Mouse (Mus musculus): ENCODE results near the gene Iqcc.
A peak's percentile ranks its signal among the peaks of the same experiment; 100 is the strongest.

The Iqcc gene

GRCm38 (mm10) chr4:129618786-129619691 is at the start of gene Iqcc:
TSS of gene Iqcc (minus strand) at chr4:129619099.
- peak; percentile 90 to 92 for DNase-seq (ENCODE audit: low spot score in 2 of 2)

- DNase-seq (ENCODE audit: low spot score in 2 of 2): no peak
Measured at GRCm38 (mm10) chr4:129662255-129662813, 43.4 kb upstream of the Iqcc start.

- no peak for DNase-seq (ENCODE audit: low spot score in 2 of 2)
Measured at GRCm38 (mm10) chr4:129661584-129661983, 42.7 kb upstream of the Iqcc start.

GRCm38 (mm10) chr4:129654770-129655169 is 35.9 kb upstream of the Iqcc start:
- no peak for DNase-seq (ENCODE audit: low spot score in 2 of 2)

GRCm38 (mm10) chr4:129650359-129650758 is 31.5 kb upstream of the Iqcc start:
- DNase-seq (ENCODE audit: low spot score in 2 of 2): no peak

- DNase-seq (ENCODE audit: low spot score in 2 of 2): no peak
Measured at GRCm38 (mm10) chr4:129648656-129649055, 29.8 kb upstream of the Iqcc start.

DNA sequence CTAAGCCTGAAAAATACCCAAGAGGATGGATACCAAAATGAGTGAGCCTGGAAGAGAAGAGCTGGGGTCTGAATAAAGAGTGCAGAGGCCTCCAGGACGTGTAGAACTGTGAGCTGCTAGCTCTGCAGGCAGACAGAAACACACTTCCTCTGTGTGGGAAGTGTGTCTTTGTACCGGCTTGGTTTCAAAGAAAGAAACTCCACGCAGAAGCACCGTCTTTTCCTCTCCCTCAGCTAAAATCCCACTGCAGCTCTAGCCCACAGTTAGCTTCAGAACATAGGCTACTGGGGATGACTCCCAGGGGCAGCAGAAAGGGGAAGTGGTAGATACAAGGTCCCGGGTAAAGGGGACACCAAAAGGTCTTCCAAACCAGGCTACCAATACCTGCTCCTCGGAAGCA is 26.3 kb upstream of the Iqcc start:
- no peak for DNase-seq (ENCODE audit: low spot score in 2 of 2)

GRCm38 (mm10) chr4:129641756-129642155 is 22.9 kb upstream of the Iqcc start:
- DNase-seq (ENCODE audit: low spot score in 2 of 2): no peak

- DNase-seq (ENCODE audit: low spot score in 2 of 2): peak; percentile 93 to 95
Measured at GRCm38 (mm10) chr4:129640638-129641467, 22.0 kb upstream of the Iqcc start, which contains the start of gene Txlna. TSS of gene Txlna (minus strand) at chr4:129641065.

DNA sequence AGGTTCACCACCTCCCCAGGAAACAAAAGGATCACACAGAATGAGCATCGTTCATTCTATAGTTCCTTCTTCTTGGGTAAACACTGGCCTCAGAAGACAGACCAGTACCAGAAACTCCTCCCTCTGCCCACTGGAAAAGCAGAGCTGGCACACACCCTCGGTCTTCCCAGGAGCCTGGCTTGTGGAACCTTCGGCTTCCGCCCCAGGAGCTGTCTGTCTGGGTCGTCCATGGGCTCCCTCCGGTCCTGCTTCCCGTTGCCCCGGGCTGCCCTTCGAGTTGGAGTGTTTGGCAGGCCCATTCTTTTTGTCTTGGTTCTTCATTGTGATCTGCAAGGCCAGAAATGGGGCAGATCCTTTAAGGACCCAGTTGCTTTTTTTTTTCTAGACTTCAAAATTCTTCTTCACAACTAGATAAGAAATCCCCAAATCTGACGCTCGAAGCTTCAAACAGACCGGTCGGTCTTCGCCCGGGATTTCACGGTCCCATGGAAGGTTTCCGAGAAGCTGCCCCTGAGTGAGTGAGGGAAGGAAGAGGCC is 21.3 kb upstream of the Iqcc start:
- DNase-seq (ENCODE audit: low spot score in 2 of 2): peak in 1 of 2 experiments; percentile 42

DNA sequence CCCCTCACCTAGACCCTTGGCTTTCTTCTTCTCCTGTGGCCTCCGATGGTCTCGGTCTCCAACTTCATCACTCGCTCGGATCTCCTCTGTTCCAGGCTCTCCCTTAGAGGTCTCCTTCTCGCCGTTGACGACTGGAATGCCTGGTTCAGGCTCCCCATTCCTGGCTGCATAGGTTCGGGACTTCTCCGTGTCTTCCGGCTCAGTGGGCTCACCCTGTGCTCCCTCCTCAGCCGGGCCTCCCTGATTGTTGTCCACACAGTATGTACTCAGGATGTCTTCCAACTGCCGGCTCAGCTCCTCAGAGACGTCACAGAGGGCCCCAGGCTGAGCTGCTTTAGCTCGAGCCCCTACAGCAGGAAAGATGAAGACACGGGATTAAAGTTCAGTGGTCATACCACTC is 20.3 kb upstream of the Iqcc start:
- no peak for DNase-seq (ENCODE audit: low spot score in 2 of 2)

DNA sequence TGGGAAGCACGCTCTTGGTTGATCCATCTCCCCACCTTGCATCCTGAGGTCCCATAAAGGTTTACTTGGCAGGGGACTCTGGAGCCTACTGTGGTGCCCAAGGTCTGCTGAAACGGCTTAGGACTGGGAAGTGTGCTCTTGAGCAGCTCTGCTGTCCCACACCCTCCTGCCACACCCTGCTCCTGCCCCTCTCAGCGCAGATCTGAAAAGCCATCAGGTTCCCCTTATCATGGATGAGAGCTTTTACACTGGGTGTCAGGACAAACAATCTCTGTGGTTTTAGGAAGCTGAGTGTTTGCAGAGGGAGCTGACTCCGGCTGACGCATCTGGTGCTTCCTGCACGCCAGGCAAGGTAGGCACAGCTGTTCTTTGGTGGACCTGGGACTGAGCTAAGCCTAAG is 15.0 kb upstream of the Iqcc start:
- no peak for DNase-seq (ENCODE audit: low spot score in 2 of 2)

- no peak for DNase-seq (ENCODE audit: low spot score in 2 of 2)
Measured at GRCm38 (mm10) chr4:129631867-129632266, 13.0 kb upstream of the Iqcc start.

DNA sequence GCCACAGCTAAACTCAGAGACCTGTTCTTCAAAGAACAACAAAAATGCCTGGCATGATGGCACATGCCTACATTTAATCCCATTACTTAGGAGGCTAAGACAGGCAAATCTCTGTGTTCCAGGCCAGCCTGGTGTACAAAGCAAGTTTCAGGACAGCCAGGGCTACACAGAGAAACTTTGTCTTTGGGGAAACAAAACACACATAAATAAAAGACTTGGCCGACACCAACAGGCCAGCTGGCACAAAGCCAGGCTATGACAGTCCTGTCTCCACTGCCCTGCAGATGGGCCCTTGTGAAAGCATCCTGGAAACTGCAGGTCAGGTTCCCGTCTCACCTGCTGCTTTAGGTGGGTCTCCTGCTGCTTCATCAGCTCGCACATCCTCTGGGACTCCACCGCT is 12.0 kb upstream of the Iqcc start:
- no peak for DNase-seq (ENCODE audit: low spot score in 2 of 2)

DNA sequence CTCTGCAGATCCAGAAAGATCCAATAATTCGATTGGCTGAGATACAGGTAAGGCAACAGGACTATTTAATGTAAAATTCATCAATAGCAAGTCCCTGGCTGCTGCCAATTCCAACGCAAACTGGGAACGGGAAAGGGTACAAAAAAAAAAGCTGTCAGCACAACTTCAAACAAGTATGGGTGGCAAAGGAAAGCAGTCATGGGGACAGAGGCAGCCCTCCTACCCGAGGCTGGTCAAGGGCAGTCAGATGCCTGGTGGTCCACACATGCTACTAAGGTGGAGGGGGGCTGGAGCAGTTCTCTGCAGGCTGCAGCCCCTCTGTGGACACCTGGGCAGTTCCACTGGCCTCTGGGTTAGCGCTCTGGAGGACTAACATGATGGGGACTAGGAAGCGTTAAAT is 7.1 kb upstream of the Iqcc start:
- no peak for DNase-seq (ENCODE audit: low spot score in 2 of 2)

DNA sequence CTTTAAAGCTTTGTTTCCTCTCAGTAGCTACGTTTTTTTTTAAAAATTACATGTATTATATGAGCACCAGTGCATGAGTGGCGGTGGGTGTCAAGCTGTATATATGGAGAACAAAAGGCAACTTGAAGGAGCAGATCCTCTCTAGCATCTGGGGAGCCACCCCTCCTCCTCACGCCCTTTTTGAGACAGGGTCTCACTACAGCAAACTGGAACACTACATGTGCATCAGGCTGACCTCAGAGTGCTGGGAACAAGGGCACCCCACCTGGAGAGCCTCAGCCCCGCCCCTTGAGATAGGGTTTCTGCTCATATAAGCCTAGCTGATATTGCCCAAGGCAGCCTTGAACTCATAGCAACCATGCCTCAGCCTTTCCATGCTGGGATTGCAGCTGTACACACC is 6.6 kb upstream of the Iqcc start:
- DNase-seq (ENCODE audit: low spot score in 2 of 2): no peak

GRCm38 (mm10) chr4:129625029-129625370 is 6.1 kb upstream of the Iqcc start:
- DNase-seq (ENCODE audit: low spot score in 2 of 2): peak in 1 of 2 experiments; percentile 44

GRCm38 (mm10) chr4:129624281-129625028 is 5.6 kb upstream of the Iqcc start:
- peak; percentile 69 to 74 for DNase-seq (ENCODE audit: low spot score in 2 of 2)

DNA sequence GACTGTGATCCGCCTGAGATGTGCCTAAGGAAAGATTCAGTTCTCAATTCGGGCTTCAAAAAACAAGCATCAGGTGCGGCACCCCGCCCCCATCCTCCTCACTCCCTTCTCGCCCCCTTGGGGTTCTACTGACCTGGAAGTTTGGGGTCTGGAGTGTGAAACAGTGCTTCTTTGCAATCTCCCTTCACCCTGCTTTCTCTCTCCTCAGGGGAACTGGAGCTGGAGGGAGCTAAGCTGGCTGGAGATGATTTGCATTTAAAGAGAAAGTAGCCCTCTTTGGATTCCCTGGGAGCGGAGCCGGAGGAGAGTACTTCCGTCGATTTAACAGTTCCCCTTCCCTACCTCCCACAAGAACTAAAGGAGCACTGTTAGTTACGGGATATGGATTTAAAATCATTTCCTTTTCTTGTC is 4.8 kb upstream of the Iqcc start, which contains the start of gene Ccdc28b:
TSS of gene Ccdc28b (minus strand) at position 267 of the 411 bp plus-strand sequence.
- DNase-seq (ENCODE audit: low spot score in 2 of 2): peak in 1 of 2 experiments; percentile 37

DNA sequence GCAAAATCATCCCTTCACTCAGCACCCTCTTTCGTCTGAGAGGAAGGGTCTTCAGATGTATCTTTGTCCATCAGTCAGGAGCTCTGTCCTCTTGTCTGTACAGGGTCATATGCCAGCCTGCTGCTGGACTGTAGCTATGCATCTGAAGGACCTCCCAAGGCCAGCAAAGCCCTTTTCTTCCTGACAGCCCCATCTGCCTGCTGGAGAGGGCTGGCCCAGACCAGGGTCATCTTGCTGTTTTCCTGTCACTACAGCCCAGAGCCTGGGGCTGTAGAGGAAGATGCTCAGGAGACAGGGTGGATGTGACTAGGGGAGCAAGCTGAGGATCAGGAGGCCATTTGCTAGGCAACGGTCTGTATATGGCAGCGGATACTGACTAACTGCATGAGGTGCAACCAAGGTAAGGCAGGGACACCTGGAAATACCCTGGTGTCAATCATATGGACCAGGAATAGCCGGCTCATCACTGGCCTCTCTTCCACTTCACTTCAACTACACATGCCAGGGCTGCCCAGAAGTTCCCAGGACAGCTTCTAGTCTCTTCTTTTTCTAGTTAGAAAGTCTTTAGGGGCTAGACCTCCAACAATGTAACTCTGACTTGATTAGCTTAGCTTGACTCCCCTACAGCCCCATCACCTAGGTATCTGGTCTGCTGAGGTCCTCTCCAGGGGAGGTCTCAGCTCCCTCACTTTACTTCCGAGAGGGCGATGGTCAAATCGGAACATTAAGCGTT is 4.1 kb upstream of the Iqcc start:
- no peak for DNase-seq (ENCODE audit: low spot score in 2 of 2)

Data from cerebellum, postnatal 4 days (tissue).